Mouse (Mus musculus): ENCODE data around the gene Ttc13. TPM values are rescaled to one million over a fixed set of nuclear protein-coding genes. Genes with fewer than 3 reads are reported as not detected.

Ttc13 gene
- total and polyA plus RNA-seq, 3 experiments = 34.0 to 39.1 TPM; not detected in 1

DNA sequence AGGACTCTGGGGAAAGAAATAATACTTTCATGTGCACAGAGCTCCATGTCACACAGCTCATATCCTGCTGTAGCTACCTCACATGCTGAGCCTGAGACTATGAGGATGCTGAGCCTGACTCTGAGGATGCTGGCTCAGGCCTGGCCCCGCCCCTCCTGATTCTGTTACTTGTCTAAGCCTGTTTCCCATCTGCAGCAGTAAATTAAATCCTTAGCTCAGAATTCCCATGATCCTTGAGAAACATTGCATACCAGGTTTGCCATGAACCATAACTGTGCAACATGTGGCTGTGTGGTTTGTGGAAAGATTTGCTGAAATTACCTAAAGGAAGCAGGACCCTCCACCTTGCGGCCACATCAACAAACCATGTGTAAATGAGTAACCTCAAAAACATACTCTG is 49.4 kb downstream of the Ttc13 start:
- no peaks in the 10 kb centered on the region for H3K9me3 ChIP-seq (replicated peaks; ENCODE audit: insufficient read depth, low read length)
- H3K27me3 ChIP-seq (ENCODE audit: control insufficient read depth in 1 of 2, insufficient read depth in 2 of 2, low read length in 2 of 2) = no peaks in the 10 kb centered on the region
- no peak for DNase-seq (ENCODE audit: low read depth, low spot score)
- H3K79me2 ChIP-seq (ENCODE audit: control insufficient read depth, insufficient read depth, low read length, poor library complexity) = no peaks in the 10 kb centered on the region
- no peaks in the 10 kb centered on the region; a peak in 2 of 4 replicates for H3K36me3 ChIP-seq (ENCODE audit: control insufficient read depth in 1 of 2, insufficient read depth in 2 of 2, low read length in 2 of 2)
- no peak overlapping the region for H3K9ac ChIP-seq (ENCODE audit: control insufficient read depth, low read depth, low read length, poor library complexity, severe bottlenecking)
- TF ChIP-seq HCFC1 (IDR thresholded peaks at IDR 0.05; ENCODE audit: low read depth, low read length) = no peak
- no peak for TF ChIP-seq MAFK (IDR thresholded peaks at IDR 0.05; ENCODE audit: borderline replicate concordance, low read depth, low read length)
- TF ChIP-seq ZKSCAN1 (IDR thresholded peaks at IDR 0.05; ENCODE audit: low read depth, low read length) = no peak
- TF ChIP-seq BHLHE40 (IDR thresholded peaks at IDR 0.05; ENCODE audit: borderline replicate concordance, low read depth, low read length) = no peak
- no peak for TF ChIP-seq CHD1 (IDR thresholded peaks at IDR 0.05; ENCODE audit: low read depth, low read length)
- TF ChIP-seq MAX (IDR thresholded peaks at IDR 0.05; ENCODE audit: low read length) = no peak
- TF ChIP-seq USF1 (IDR thresholded peaks at IDR 0.05; ENCODE audit: low read depth, low read length) = no peak
- TF ChIP-seq ETS1 (IDR thresholded peaks at IDR 0.05; ENCODE audit: low read depth, low read length) = no peak
- TF ChIP-seq TAL1 (IDR thresholded peaks at IDR 0.05; ENCODE audit: low read length) = no peak
- TF ChIP-seq CHD2 (IDR thresholded peaks at IDR 0.05; ENCODE audit: low read length) = no peak
- no peak overlapping the region for H3K4me3 ChIP-seq (ENCODE audit: control insufficient read depth in 1 of 2, insufficient read depth in 1 of 2, low read depth in 2 of 2, low read length in 2 of 2)
- H3K27ac ChIP-seq (ENCODE audit: control insufficient read depth, low read depth, low read length) = no peak overlapping the region
- no peaks in the 10 kb centered on the region for H3K4me1 ChIP-seq (ENCODE audit: control insufficient read depth in 1 of 2, insufficient read depth in 2 of 2, low read length in 2 of 2)

DNA sequence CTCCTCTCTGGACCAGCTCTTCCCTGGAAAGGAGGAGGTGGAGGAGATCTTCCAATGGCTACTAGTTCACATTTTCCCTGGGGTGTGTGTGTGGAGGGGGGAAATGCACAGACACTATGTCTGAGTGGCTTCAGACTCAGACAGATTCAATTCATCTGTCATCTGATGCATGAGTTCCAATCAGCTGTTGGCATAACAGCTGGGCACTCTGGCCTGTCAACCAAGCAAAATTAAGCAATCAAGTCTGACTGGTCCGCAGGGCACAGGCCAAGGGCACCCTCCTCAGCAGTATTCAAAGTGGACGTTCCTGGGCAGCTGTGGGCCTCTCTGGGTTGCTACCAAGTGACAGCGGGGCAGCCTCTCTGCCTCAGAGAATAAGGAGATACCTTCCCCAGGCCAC is 53.0 kb downstream of the Ttc13 start:
- Histone ChIP-seq H3K36me3 (ENCODE audit: control insufficient read depth in 1 of 2, insufficient read depth in 2 of 2, low read length in 2 of 2) (no peaks in the 10 kb centered on the region; a peak in 2 of 4 replicates), H3K79me2 (ENCODE audit: control insufficient read depth, insufficient read depth, low read length, poor library complexity) (no peaks in the 10 kb centered on the region), H3K9me3 (replicated peaks; ENCODE audit: insufficient read depth, low read length) (no peaks in the 10 kb centered on the region), H3K9ac (ENCODE audit: control insufficient read depth, low read depth, low read length, poor library complexity, severe bottlenecking) (no peak overlapping the region), H3K27ac (ENCODE audit: control insufficient read depth, low read depth, low read length) (no peak overlapping the region), H3K4me1 (ENCODE audit: control insufficient read depth in 1 of 2, insufficient read depth in 2 of 2, low read length in 2 of 2) (no peaks in the 10 kb centered on the region), H3K4me3 (ENCODE audit: control insufficient read depth in 1 of 2, insufficient read depth in 1 of 2, low read depth in 2 of 2, low read length in 2 of 2) (no peak overlapping the region), H3K27me3 (ENCODE audit: control insufficient read depth in 1 of 2, insufficient read depth in 2 of 2, low read length in 2 of 2) (no peaks in the 10 kb centered on the region)
- DNase-seq (ENCODE audit: low read depth, low spot score) = no peak
- TF ChIP-seq MAX (IDR thresholded peaks at IDR 0.05; ENCODE audit: low read length) = no peak
- no peak for TF ChIP-seq POLR2A (IDR thresholded peaks at IDR 0.05; ENCODE audit: control insufficient read depth in 1 of 2, insufficient read depth in 1 of 2, low read depth in 1 of 2, low read length in 2 of 2, poor library complexity in 1 of 2)
- no peak for TF ChIP-seq SMC3 (IDR thresholded peaks at IDR 0.05; ENCODE audit: low read depth, low read length)
- no peak for TF ChIP-seq SIN3A (IDR thresholded peaks at IDR 0.05; ENCODE audit: low read length)

DNA sequence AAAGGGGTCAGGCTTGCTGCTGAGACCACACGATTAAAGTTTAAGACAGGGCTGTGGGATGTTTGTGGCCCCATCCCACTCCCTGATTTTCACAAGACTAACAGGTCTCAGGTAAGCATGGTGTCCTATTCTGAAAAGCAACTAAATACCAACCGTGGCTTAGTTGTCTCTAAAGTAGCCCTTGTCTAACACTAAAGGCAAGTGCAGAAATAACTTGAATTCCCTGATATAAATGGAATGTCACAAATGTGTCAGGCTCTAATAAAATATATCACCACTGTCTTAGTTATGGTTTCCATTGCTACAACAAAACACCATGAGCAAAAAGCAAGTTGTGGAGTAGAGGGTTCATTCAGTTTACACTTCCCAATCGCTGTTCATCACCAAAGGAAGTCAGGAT is 57.4 kb downstream of the Ttc13 start:
- TF ChIP-seq NELFE (IDR thresholded peaks at IDR 0.05; ENCODE audit: low read depth, low read length) (no peak), POLR2AphosphoS2 (IDR thresholded peaks at IDR 0.05; ENCODE audit: low read length) (no peak), JUND (IDR thresholded peaks at IDR 0.05; ENCODE audit: low read depth, low read length) (no peak), GABPA (IDR thresholded peaks at IDR 0.05; ENCODE audit: low read depth, low read length) (no peak), UBTF (IDR thresholded peaks at IDR 0.05; ENCODE audit: borderline replicate concordance, insufficient read depth, low read depth, low read length) (no peak), ZMIZ1 (IDR thresholded peaks at IDR 0.05; ENCODE audit: low read depth, low read length) (no peak), ZKSCAN1 (IDR thresholded peaks at IDR 0.05; ENCODE audit: low read depth, low read length) (no peak)
- H3K4me1 ChIP-seq (ENCODE audit: control insufficient read depth in 1 of 2, insufficient read depth in 2 of 2, low read length in 2 of 2) = peaks cover 0 to 9% of the 10 kb centered on the region in 2 experiments; a peak in 2 of 4 replicates
- H3K27me3 ChIP-seq (ENCODE audit: control insufficient read depth in 1 of 2, insufficient read depth in 2 of 2, low read length in 2 of 2) = no peaks in the 10 kb centered on the region
- no peak for DNase-seq (ENCODE audit: low read depth, low spot score)
- no peak overlapping the region for H3K9ac ChIP-seq (ENCODE audit: control insufficient read depth, low read depth, low read length, poor library complexity, severe bottlenecking)
- no peak overlapping the region for H3K4me3 ChIP-seq (ENCODE audit: control insufficient read depth in 1 of 2, insufficient read depth in 1 of 2, low read depth in 2 of 2, low read length in 2 of 2)
- no peak overlapping the region for H3K27ac ChIP-seq (ENCODE audit: control insufficient read depth, low read depth, low read length)
- H3K9me3 ChIP-seq (replicated peaks; ENCODE audit: insufficient read depth, low read length) = no peaks in the 10 kb centered on the region
- peaks cover 0 to 8% of the 10 kb centered on the region in 2 experiments; a peak in 1 of 4 replicates for H3K36me3 ChIP-seq (ENCODE audit: control insufficient read depth in 1 of 2, insufficient read depth in 2 of 2, low read length in 2 of 2)
- H3K79me2 ChIP-seq (ENCODE audit: control insufficient read depth, insufficient read depth, low read length, poor library complexity) = peaks cover 3% of the 10 kb centered on the region; the same call in 1 of the 2 replicates
